Mouse (Mus musculus) erythroblast, embryonic 14.5 days (primary cell): ENCODE results near the gene Mtnr1b. TPM values are rescaled to one million over a fixed set of nuclear protein-coding genes. Genes with fewer than 3 reads are reported as not detected.
"Not testable (repeated sequence)": the region's sequence is repeated elsewhere in the genome, so short reads cannot be mapped to it uniquely, and the experiment has no call there.

ENCODE experiments used
- H3K27me3 ChIP-seq: 2 replicates; pipeline ENCODE4 v1.6.1; 2012; ENCODE audit warnings: inconsistent platforms; ENCODE audit not compliant: control insufficient read depth
- H3K36me3 ChIP-seq: 2 replicates; pipeline ENCODE4 v1.6.1; 2012; ENCODE audit warnings: mild to moderate bottlenecking, inconsistent platforms; ENCODE audit not compliant: control insufficient read depth
- H3K4me1 ChIP-seq: 2 replicates; pipeline ENCODE4 v1.6.1; 2012; ENCODE audit warnings: inconsistent platforms; ENCODE audit not compliant: control insufficient read depth
- H3K4me3 ChIP-seq: replicated peaks from 2 replicates; pipeline ENCODE3; 2012; ENCODE audit warnings: moderate library complexity, mild to moderate bottlenecking, inconsistent platforms
- H3K9me3 ChIP-seq: 2 replicates; pipeline ENCODE4 v1.6.1; 2012; ENCODE audit warnings: low read length, inconsistent platforms, mixed read lengths; ENCODE audit not compliant: control insufficient read depth
- GATA1 ChIP-seq: IDR thresholded peaks from 2 replicates; pipeline ENCODE4 v1.6.1; 2012; ENCODE audit warnings: low read length, inconsistent platforms, mixed read lengths
- TAL1 ChIP-seq: IDR thresholded peaks from 3 replicates; pipeline ENCODE4 v1.6.1; 2012; ENCODE audit warnings: low read length, inconsistent platforms, mixed read lengths
- polyA plus RNA-seq: library from polyadenylated mRNA; stranded (reverse); fragments of >175 nt; gene quantifications from 2 replicates; pipeline ENCODE4 v1.2.3, GENCODE M21; 2012

Gene Mtnr1b
- polyA plus RNA-seq, 1 experiment: not detected

- H3K9me3 ChIP-seq: no peaks in the 10 kb centered on the region
- no peaks in the 10 kb centered on the region for H3K4me1 ChIP-seq
- no peak overlapping the region for H3K4me3 ChIP-seq
- no peak for TF ChIP-seq TAL1
- no peak for TF ChIP-seq GATA1
- no peaks in the 10 kb centered on the region for H3K27me3 ChIP-seq
- H3K36me3 ChIP-seq: no peaks in the 10 kb centered on the region
Measured at GRCm38 (mm10) chr9:15880754-15881153, 6.4 kb upstream of the Mtnr1b start.

GRCm38 (mm10) chr9:15880160-15880603 lies 5.8 kb upstream of the Mtnr1b start:
- Histone ChIP-seq H3K9me3 (no peaks in the 10 kb centered on the region), H3K4me3 (no peak overlapping the region), H3K36me3 (no peaks in the 10 kb centered on the region), H3K27me3 (no peaks in the 10 kb centered on the region), H3K4me1 (no peaks in the 10 kb centered on the region)
- TF ChIP-seq GATA1 (no peak), TAL1 (no peak)

GRCm38 (mm10) chr9:15870013-15870412 lies 4.3 kb downstream of the Mtnr1b start:
- peaks cover 7% of the 10 kb centered on the region; the same call in 1 of the 2 replicates for H3K27me3 ChIP-seq
- H3K36me3 ChIP-seq: no peaks in the 10 kb centered on the region
- TF ChIP-seq GATA1 (no peak), TAL1 (no peak)
- no peaks in the 10 kb centered on the region for H3K9me3 ChIP-seq
- no peak overlapping the region for H3K4me3 ChIP-seq
- H3K4me1 ChIP-seq: no peaks in the 10 kb centered on the region

- no peaks in the 10 kb centered on the region for H3K36me3 ChIP-seq
- peaks cover 5% of the 10 kb centered on the region; the same call in 1 of the 2 replicates for H3K27me3 ChIP-seq
- no peaks in the 10 kb centered on the region for H3K9me3 ChIP-seq
- no peak overlapping the region for H3K4me3 ChIP-seq
- no peaks in the 10 kb centered on the region for H3K4me1 ChIP-seq
- TF ChIP-seq GATA1 (no peak), TAL1 (no peak)
Measured at GRCm38 (mm10) chr9:15869456-15869855, 4.9 kb downstream of the Mtnr1b start.

GRCm38 (mm10) chr9:15866280-15867072 lies 7.9 kb downstream of the Mtnr1b start:
- H3K9me3 ChIP-seq: no peaks in the 10 kb centered on the region; the same call in 1 of the 2 replicates
- H3K36me3 ChIP-seq: no peaks in the 10 kb centered on the region
- H3K27me3 ChIP-seq: no peaks in the 10 kb centered on the region
- no peaks in the 10 kb centered on the region for H3K4me1 ChIP-seq
- H3K4me3 ChIP-seq: no peak overlapping the region
- TF ChIP-seq GATA1 (no peak), TAL1 (no peak)

- Histone ChIP-seq H3K36me3 (no peaks in the 10 kb centered on the region), H3K27me3 (no peaks in the 10 kb centered on the region), H3K4me3 (no peak overlapping the region), H3K9me3 (no peaks in the 10 kb centered on the region; the same call in 1 of the 2 replicates), H3K4me1 (no peaks in the 10 kb centered on the region)
- TF ChIP-seq GATA1 (no peak), TAL1 (no peak)
Measured at GRCm38 (mm10) chr9:15861402-15861801, 13.0 kb downstream of the Mtnr1b start.

GRCm38 (mm10) chr9:15850749-15851148 lies 23.6 kb downstream of the Mtnr1b start:
- Histone ChIP-seq H3K27me3 (no peaks in the 10 kb centered on the region), H3K36me3 (no peaks in the 10 kb centered on the region), H3K9me3 (no peaks in the 10 kb centered on the region), H3K4me1 (no peaks in the 10 kb centered on the region), H3K4me3 (no peak overlapping the region)
- TF ChIP-seq TAL1: no peak
- TF ChIP-seq GATA1: no peak

GRCm38 (mm10) chr9:15845390-15845789 lies 29.0 kb downstream of the Mtnr1b start:
- Histone ChIP-seq H3K4me1 (no peaks in the 10 kb centered on the region), H3K4me3 (no peak overlapping the region), H3K27me3 (no peaks in the 10 kb centered on the region), H3K9me3 (peaks cover 4% of the 10 kb centered on the region; the same call in 1 of the 2 replicates), H3K36me3 (no peaks in the 10 kb centered on the region)
- TF ChIP-seq GATA1: no peak
- no peak for TF ChIP-seq TAL1

GRCm38 (mm10) chr9:15844936-15845335 lies 29.4 kb downstream of the Mtnr1b start:
- H3K36me3 ChIP-seq, H3K4me3 ChIP-seq, H3K27me3 ChIP-seq, H3K4me1 ChIP-seq, H3K9me3 ChIP-seq: not testable (repeated sequence)
